Mouse (Mus musculus) yolk sac, embryonic 10.5 days (tissue): Measurements from ENCODE around the gene Traf3.
A peak's percentile ranks its signal among the peaks of the same experiment; 100 is the strongest.

Experiments used
- DNase-seq: peaks from one replicate; pipeline ENCODE4 v3.0.0-alpha.2; 2017; ENCODE audit warnings: low spot score

Traf3 gene

GRCm38 (mm10) chr12:111153946-111154345, 12.2 kb upstream of the Traf3 start:
- DNase-seq = no peak

- no peak for DNase-seq
Measured at GRCm38 (mm10) chr12:111154641-111155040, 11.5 kb upstream of the Traf3 start.

- no peak for DNase-seq
Measured at GRCm38 (mm10) chr12:111155756-111156155, 10.4 kb upstream of the Traf3 start.

GRCm38 (mm10) chr12:111159659-111160428, 6.3 kb upstream of the Traf3 start:
- no peak for DNase-seq

GRCm38 (mm10) chr12:111160871-111161270, 5.3 kb upstream of the Traf3 start:
- DNase-seq = no peak

GRCm38 (mm10) chr12:111161943-111162311, 4.2 kb upstream of the Traf3 start:
- no peak for DNase-seq

GRCm38 (mm10) chr12:111162312-111163061, 3.7 kb upstream of the Traf3 start:
- no peak for DNase-seq

- peak; percentile 81 for DNase-seq
Measured at GRCm38 (mm10) chr12:111164310-111164751, 1.8 kb upstream of the Traf3 start.

GRCm38 (mm10) chr12:111165146-111165812, 891 bp upstream of the Traf3 start:
- no peak for DNase-seq

- no peak for DNase-seq
Measured at GRCm38 (mm10) chr12:111166681-111167289, 615 bp downstream of the Traf3 start.

GRCm38 (mm10) chr12:111168891-111169290, 2.7 kb downstream of the Traf3 start:
- DNase-seq = no peak

- no peak for DNase-seq
Measured at GRCm38 (mm10) chr12:111178772-111179171, 12.6 kb downstream of the Traf3 start.

- no peak for DNase-seq
Measured at GRCm38 (mm10) chr12:111181848-111182247, 15.7 kb downstream of the Traf3 start.

GRCm38 (mm10) chr12:111182378-111182777, 16.2 kb downstream of the Traf3 start:
- no peak for DNase-seq

GRCm38 (mm10) chr12:111184476-111184875, 18.3 kb downstream of the Traf3 start, which contains the start of gene 4930595D18Rik:
Gene 4930595D18Rik, minus strand, starts transcription at chr12:111184491.
- DNase-seq = no peak

- no peak for DNase-seq
Measured at GRCm38 (mm10) chr12:111186986-111187385, 20.8 kb downstream of the Traf3 start.

GRCm38 (mm10) chr12:111188295-111188694, 22.1 kb downstream of the Traf3 start:
- no peak for DNase-seq

GRCm38 (mm10) chr12:111190355-111190754, 24.2 kb downstream of the Traf3 start:
- DNase-seq = no peak

GRCm38 (mm10) chr12:111190891-111191290, 24.7 kb downstream of the Traf3 start:
- no peak for DNase-seq

GRCm38 (mm10) chr12:111192777-111193176, 26.6 kb downstream of the Traf3 start:
- DNase-seq = no peak

- DNase-seq = no peak
Measured at GRCm38 (mm10) chr12:111193331-111193730, 27.2 kb downstream of the Traf3 start.

GRCm38 (mm10) chr12:111196548-111196947, 30.4 kb downstream of the Traf3 start:
- no peak for DNase-seq
